Mouse (Mus musculus) embryonic facial prominence, embryonic 11.5 days (tissue): ENCODE results near the gene Smok3b. TPM values are rescaled to one million over a fixed set of nuclear protein-coding genes. Genes with fewer than 3 reads are reported as not detected.
"Not testable (repeated sequence)": the region's sequence is repeated elsewhere in the genome, so short reads cannot be mapped to it uniquely, and the experiment has no call there.

Source experiments
- ATAC-seq: fragments of 200-750 bp; cut with Nextera tagmentation; replicated peaks from 2 replicates; pipeline ENCODE4 v1.8.0; 2017; ENCODE audit warnings: low read depth; ENCODE audit not compliant: insufficient number of reproducible peaks, low FRiP score, low TSS enrichment
- DNase-seq: peaks from one replicate; pipeline ENCODE4 v3.0.0-alpha.2; 2015; ENCODE audit warnings: low spot score
- H3K27ac ChIP-seq: fragments of 300-500 bp; sonication (generic); replicated peaks from 2 replicates; pipeline ENCODE4 v1.5.1; 2014; ENCODE audit warnings: mild to moderate bottlenecking, low read depth, low read length, control low read depth
- H3K27me3 ChIP-seq: fragments of 300-500 bp; sonication (generic); 2 replicates; pipeline ENCODE4 v1.6.1; 2014; ENCODE audit warnings: mild to moderate bottlenecking, low read length, moderate library complexity, mixed read lengths; ENCODE audit not compliant: control insufficient read depth, insufficient read depth
- H3K36me3 ChIP-seq: fragments of 300-500 bp; sonication (generic); replicated peaks from 2 replicates; pipeline ENCODE4 v1.6.1; 2014; ENCODE audit warnings: low read depth, mild to moderate bottlenecking, low read length, moderate library complexity, mixed read lengths; ENCODE audit not compliant: control insufficient read depth, insufficient read depth
- H3K4me1 ChIP-seq: fragments of 300-500 bp; sonication (generic); 2 replicates; pipeline ENCODE4 v1.6.1; 2014; ENCODE audit warnings: low read length, mixed read lengths; ENCODE audit not compliant: control insufficient read depth, insufficient read depth
- H3K4me2 ChIP-seq: fragments of 300-500 bp; sonication (generic); 2 replicates; pipeline ENCODE4 v1.6.1; 2014; ENCODE audit warnings: low read depth, mild to moderate bottlenecking, control low read depth, low read length, moderate library complexity
- H3K4me3 ChIP-seq: fragments of 300-500 bp; sonication (generic); 2 replicates; pipeline ENCODE4 v1.5.1; 2014; ENCODE audit warnings: low read depth, low read length, control low read depth
- H3K9ac ChIP-seq: fragments of 300-500 bp; sonication (generic); replicated peaks from 2 replicates; pipeline ENCODE4 v1.6.1; 2014; ENCODE audit warnings: mild to moderate bottlenecking, control low read depth, low read length
- H3K9me3 ChIP-seq: fragments of 300-500 bp; sonication (generic); replicated peaks from 2 replicates; pipeline ENCODE4 v1.6.1; 2016; ENCODE audit warnings: mild to moderate bottlenecking, low read length, inconsistent platforms, mixed read lengths; ENCODE audit not compliant: control insufficient read depth
- WGBS: fragments of 180-500 bp; shearing (Covaris S2); extraction: QIAGEN DNeasy Blood & Tissue Kit; methylation state at CpG from one replicate; pipeline ENCODE4 v1.1.7; 2014; 5-methylcytosine and 5-hydroxymethylcytosine counted together
- polyA plus RNA-seq: library from polyadenylated mRNA; unstranded; fragments of >200 nt; fragmentation: Nextera tagmentation; extraction: Ambion mirVana; gene quantifications from 2 replicates; pipeline ENCODE4 v1.2.1, GENCODE M21; 2014

Gene Smok3b
- polyA plus RNA-seq, 1 experiment from 2014 or later, result not detected

DNA sequence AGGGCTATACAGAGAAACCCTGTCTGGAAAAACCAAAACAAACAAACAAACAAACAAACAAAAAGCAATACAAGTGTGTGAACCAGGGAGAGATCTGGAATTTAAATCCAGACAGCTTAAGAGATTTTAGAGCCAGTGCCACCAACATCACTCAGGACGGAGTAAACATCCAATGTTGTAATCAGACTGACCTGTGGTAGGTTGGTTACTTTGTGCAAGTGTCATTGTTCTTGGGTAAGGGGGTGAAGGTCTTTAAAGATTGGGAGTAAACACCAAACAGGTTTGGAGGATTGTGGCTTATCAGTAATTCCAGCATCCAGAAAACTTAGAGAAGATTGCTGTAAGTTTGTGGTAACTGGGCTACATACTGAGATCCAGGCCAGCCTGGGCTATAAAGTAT is 34.9 kb upstream of the Smok3b start:
- no peaks in the 10 kb centered on the region for H3K9me3 ChIP-seq
- WGBS, result 87% methylated on average over 1 of the region's 1 CpGs

DNA sequence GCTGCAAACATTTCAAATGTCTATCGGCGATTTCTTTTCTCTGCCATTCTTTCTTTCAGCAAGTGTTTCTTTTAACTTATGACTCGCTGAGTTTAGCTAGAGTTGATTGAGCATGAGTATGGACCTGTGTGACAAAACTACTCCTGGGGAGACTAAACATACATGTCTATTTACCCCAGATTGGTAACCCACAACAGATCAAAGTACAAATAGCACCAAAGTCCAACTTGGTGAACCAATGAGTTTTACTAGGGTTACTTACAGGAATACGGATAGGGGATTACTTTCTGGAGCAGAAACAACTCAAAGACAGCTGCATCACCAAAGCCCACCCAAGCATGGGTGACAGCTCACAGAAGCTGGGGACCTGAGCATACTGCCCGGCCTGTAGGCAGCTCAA is 11.8 kb upstream of the Smok3b start:
- Histone ChIP-seq H3K9ac (no peak overlapping the region), H3K4me2 (no peak overlapping the region), H3K9me3 (no peaks in the 10 kb centered on the region), H3K27ac (no peak overlapping the region), H3K4me1 (no peaks in the 10 kb centered on the region), H3K4me3 (no peak overlapping the region), H3K27me3 (no peaks in the 10 kb centered on the region), H3K36me3 (no peaks in the 10 kb centered on the region)
- no peak for DNase-seq
- WGBS, result 83% methylated on average over 5 of the region's 5 CpGs
- no peak for ATAC-seq

More for the DNA sequence above, 34.9 kb upstream of the Smok3b start:
- ATAC-seq (no peak), DNase-seq (no peak)
- H3K36me3 ChIP-seq, result no peaks in the 10 kb centered on the region
- no peak overlapping the region for H3K4me2 ChIP-seq
- H3K27ac ChIP-seq, result no peak overlapping the region
- no peaks in the 10 kb centered on the region for H3K4me1 ChIP-seq
- H3K9ac ChIP-seq, result no peak overlapping the region
- H3K4me3 ChIP-seq, result no peak overlapping the region
- H3K27me3 ChIP-seq, result no peaks in the 10 kb centered on the region

DNA sequence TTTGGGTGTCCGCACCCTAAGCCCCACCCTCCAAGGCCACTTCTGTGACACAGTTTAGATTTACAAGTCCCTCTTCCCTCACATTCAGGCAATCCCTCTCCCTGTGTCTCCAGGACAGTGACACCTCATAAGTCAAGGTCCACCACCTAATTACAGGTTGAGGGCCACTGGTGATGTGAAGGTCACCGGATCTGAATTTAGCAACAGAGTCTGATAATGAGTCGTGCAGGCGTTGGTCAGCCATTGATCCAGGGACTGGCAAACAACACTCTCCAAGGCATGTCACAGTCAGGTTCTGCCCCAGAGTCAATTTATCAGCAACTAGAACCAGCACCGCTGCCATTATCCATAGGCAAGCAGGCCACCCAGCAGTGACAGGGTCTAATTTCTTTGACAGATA is 8.8 kb upstream of the Smok3b start:
- Histone ChIP-seq H3K27ac (no peak overlapping the region), H3K9me3 (no peaks in the 10 kb centered on the region)

DNA sequence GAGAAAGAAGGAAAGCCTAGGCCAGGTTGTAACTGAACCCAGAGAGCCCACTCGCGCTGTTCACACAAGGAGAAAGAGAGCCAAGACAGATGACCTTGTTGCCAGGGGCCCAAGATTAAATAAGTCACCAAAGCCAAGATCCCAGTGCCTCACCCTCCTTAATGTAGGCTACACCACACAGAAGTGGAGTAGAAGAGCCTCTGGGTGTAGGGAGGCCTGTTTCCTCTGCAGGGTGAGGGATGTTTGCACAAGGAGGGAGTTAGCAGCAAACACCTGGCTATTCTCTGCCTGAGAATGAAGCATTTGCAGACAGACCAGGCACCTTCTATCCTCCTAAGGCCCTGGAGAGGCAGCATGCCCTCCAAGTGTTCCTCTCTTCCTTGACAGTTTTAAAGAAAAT is 4.7 kb upstream of the Smok3b start:
- Histone ChIP-seq H3K36me3 (no peaks in the 10 kb centered on the region), H3K9ac (no peak overlapping the region), H3K27me3 (no peaks in the 10 kb centered on the region), H3K27ac (no peak overlapping the region), H3K4me3 (no peak overlapping the region), H3K9me3 (no peaks in the 10 kb centered on the region), H3K4me1 (no peaks in the 10 kb centered on the region), H3K4me2 (no peak overlapping the region)
- 90% methylated on average over 2 of the region's 2 CpGs for WGBS
- ATAC-seq, result no peak
- DNase-seq, result no peak

More for the DNA sequence above, 8.8 kb upstream of the Smok3b start:
- H3K36me3 ChIP-seq, result no peaks in the 10 kb centered on the region
- no peak overlapping the region for H3K4me3 ChIP-seq
- no peak for DNase-seq
- H3K4me1 ChIP-seq, result no peaks in the 10 kb centered on the region
- 90% methylated on average over 5 of the region's 5 CpGs for WGBS
- no peak overlapping the region for H3K9ac ChIP-seq
- no peak overlapping the region for H3K4me2 ChIP-seq
- no peak for ATAC-seq
- H3K27me3 ChIP-seq, result no peaks in the 10 kb centered on the region

DNA sequence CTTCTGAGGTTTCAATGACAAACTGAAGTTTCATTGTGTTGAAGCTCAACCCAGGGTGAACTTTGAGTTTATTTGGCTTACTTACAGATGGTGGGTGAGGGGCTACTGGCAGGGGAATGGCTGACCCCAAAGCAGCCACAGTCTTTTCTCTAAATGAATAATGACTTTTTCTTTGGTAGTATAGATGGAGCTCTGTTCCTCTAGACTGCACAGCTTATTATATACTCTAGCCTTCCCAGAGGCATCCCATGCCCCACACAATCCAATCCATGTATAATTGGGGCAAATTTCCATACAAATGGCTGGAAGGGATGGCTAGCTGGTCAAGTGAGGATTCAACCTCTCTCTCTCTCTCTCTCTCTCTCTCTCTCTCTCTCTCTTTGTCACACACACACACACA is 4.2 kb upstream of the Smok3b start:
- no peak overlapping the region for H3K9ac ChIP-seq
- H3K4me2 ChIP-seq, result no peak overlapping the region
- ATAC-seq (no peak), DNase-seq (no peak)
- H3K36me3 ChIP-seq, result no peaks in the 10 kb centered on the region
- no peaks in the 10 kb centered on the region for H3K9me3 ChIP-seq
- H3K27me3 ChIP-seq, result no peaks in the 10 kb centered on the region
- no peak overlapping the region for H3K27ac ChIP-seq
- no peak overlapping the region for H3K4me3 ChIP-seq
- H3K4me1 ChIP-seq, result no peaks in the 10 kb centered on the region

DNA sequence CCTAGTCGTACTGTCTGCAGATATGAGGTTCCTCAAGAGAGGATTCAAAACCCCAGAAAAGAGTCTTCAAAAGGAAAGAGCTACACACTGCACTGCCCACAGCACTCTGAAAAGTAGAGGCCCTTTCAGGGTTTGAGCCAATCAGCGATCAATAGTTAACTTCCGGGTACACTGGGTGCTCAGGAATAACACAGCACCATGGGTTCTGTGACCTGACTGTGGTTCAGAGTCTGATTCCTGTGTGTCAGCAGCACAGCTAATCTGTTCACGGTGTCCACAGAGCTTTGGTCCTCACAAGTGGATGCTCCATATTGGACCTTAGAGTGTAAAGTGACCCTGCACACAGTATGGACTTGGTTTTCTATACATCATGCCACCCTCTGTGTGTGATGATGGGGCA is 1.7 kb upstream of the Smok3b start:
- DNase-seq, H3K36me3 ChIP-seq: not testable (repeated sequence)

DNA sequence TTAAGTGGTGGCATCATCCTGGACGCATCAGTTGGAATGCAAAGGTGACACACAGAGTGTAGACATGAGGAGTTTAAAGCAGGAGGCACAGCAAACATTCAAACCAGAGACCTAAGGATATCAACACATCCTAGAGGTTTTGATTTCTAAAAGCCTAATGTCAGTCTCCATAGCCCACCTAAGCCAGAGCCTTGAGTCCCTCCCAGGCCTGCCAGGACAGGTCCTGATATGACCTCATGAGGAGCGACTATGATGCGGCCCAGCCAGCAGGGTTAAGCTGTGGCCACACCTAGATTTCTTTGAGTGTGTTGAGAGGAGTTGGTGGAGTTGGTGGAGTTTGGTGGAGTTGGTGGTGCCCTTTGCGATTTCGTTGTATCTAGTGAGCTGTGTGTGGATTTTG is 31.7 kb downstream of the Smok3b start, which contains the start of gene Smok3c:
Gene Smok3c (plus strand): TSS at position 301 of the 400 bp plus-strand sequence.
- H3K9ac ChIP-seq, DNase-seq, H3K27ac ChIP-seq, ATAC-seq, H3K9me3 ChIP-seq, H3K4me3 ChIP-seq, H3K27me3 ChIP-seq, H3K36me3 ChIP-seq, H3K4me1 ChIP-seq, H3K4me2 ChIP-seq: not testable (repeated sequence)
- no CpG with 5 or more reads among the region's 5 CpGs for WGBS

More for the DNA sequence above, 1.7 kb upstream of the Smok3b start:
- not testable (repeated sequence) for H3K9me3 ChIP-seq, H3K27ac ChIP-seq, ATAC-seq, H3K4me2 ChIP-seq, H3K4me3 ChIP-seq, H3K27me3 ChIP-seq, H3K4me1 ChIP-seq, H3K9ac ChIP-seq
- 89% methylated on average over 3 of the region's 4 CpGs for WGBS

DNA sequence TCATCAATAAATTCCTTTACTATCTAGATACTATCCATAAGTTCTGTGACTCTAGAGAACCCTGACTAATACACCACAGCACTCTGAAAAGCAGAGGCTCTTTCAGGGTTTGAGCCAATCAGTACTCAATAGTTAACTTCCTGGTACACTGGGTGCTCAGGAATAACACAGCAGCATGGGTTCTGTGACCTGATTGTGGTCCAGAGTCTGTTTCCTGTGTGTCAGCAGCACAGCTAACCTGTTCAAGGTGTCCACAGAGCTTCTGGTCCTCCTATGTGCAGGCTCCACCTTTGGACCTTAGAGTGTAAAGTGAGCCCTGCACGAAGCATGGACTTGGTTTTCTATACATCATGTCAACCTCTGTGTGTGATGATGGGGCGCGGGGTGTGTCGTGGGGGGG is 52.6 kb downstream of the Smok3b start:
- no peak overlapping the region for H3K27ac ChIP-seq
- no peaks in the 10 kb centered on the region for H3K9me3 ChIP-seq
- H3K9ac ChIP-seq, result no peak overlapping the region
- no peak overlapping the region for H3K4me3 ChIP-seq
- no peak for ATAC-seq
- H3K4me2 ChIP-seq, result no peak overlapping the region
- 72% methylated on average over 4 of the region's 4 CpGs for WGBS
- no peaks in the 10 kb centered on the region for H3K36me3 ChIP-seq
- H3K4me1 ChIP-seq, result no peaks in the 10 kb centered on the region
- DNase-seq, result no peak
- H3K27me3 ChIP-seq, result no peaks in the 10 kb centered on the region
